Mouse (Mus musculus) thymus, postnatal 10 days (tissue): ENCODE data around the gene Epha2.

Experiments used
- DNase-seq, 2 experiments: peaks; one replicate each; pipeline ENCODE4 v3.0.0; 2021; ENCODE audit warnings: low spot score in 2 of 2

The Epha2 gene

DNA sequence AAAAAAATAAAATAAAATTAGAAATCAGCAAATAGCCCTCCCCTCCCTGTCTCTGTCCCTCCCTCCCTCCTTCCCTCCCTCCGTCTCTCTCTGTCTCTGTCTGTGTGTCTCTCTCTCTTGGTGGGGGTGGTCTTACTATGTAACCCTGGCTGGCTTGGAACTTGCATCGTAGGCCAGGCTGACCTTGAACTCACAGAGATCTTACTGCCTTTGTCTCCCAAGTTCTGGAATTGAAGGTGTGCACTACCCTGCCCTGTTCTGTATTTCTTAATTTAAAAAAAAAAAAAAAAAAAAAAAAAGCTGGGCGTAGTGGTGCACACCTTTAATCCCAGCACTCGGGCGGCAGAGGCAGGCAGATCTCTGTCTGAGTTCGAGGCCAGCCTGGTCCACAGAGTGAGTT is 21.3 kb upstream of the Epha2 start:
- no peak for DNase-seq

DNA sequence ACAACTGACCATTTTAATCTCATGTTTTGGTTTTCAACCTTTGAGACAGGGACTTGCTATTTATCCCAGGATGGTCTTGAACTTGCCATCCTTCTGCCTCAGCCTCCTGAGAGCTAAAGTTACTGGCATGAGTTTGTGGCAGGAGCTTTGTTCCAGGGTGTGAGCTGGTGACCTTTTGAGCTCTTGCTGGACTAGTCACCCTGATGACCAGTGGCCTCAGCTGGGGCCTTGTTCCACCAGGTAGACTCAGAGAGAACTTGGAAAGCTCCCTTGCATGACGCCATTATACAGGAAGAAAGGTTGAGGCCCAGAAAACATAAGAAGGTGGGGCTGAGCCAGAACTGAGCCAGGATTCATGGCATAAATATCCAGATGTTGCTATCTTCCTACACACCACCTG is 20.6 kb upstream of the Epha2 start:
- no peak for DNase-seq

- DNase-seq = no peak
Observed at GRCm38 (mm10) chr4:141281153-141281552, 19.9 kb upstream of the Epha2 start.

- DNase-seq = no peak
Observed at GRCm38 (mm10) chr4:141281578-141281977, 19.5 kb upstream of the Epha2 start.

GRCm38 (mm10) chr4:141282087-141282486 is 19.0 kb upstream of the Epha2 start:
- DNase-seq = no peak

GRCm38 (mm10) chr4:141282623-141283022 is 18.4 kb upstream of the Epha2 start:
- DNase-seq = no peak

GRCm38 (mm10) chr4:141283176-141283878 is 17.7 kb upstream of the Epha2 start:
- no peak for DNase-seq

GRCm38 (mm10) chr4:141283879-141284411 is 17.1 kb upstream of the Epha2 start:
- no peak for DNase-seq

DNA sequence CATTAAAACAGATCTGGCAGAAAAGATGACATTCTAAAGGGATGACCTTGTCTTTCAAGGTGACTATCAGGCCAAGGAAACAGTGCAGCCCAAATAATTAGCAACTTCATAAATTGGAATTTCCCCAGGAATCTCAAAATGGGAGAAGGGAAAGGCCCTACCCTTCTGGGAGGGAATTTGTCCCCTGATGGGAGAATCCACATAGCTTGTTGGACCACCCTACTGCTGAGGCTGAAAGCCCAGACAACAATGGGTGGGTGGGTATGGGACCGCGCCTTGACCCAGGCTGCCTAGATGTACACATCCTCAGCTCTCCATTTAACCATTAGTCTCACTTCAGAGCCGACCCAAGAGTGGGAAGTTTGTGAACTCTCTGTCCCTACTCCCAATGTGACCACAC is 16.6 kb upstream of the Epha2 start:
- no peak for DNase-seq

DNA sequence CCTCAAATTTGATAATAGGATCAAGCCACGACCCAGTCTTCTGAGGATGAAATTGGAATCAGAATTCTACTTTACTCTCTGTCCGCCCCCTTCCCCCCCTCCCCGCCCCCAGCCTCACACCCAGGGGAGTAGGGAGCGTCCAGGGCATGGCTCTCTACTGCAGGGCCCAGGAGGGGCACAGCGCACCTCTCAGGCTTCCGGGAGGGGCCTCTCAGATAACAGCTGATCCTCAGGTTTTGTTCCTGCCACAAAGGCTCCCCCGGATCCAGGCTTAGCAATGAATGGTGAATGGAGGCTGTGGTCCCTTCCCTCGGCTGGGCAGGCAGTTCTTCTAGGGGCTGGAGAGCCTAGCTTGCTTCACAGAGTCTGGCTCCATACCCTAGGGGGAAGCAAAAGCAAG is 15.9 kb upstream of the Epha2 start:
- DNase-seq = no peak

DNA sequence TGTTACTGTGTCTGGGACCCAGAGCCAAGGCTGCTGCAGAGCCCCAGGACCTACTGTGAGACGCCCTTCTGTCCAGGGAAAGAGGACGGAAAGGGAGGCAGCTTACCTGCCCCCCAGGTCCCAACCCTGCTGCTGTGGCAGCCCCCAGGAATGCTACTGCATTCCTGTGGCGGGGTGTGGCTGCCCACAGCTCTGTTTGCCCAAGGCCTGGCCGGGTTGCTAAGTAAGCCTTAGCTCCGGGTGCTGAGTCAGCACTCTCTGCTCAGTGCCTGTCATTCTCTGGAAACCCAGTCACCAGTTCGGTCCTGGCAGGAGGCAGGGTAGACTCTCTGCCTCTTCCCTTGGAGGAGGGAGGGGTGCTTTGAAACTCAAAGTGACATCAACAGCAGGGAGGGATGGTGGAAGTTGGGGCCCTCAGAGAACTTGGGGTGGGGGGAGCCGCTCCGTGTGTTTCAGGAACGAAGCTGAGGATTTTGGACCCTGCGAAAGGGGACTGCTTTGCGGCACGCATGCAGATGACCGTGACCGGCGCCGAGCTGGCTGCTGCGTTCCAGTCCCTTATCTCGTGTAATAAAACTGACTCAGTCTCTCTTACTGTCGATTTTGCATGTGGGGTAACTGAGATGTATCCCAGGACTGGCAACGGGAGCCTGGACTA is 14.1 kb upstream of the Epha2 start:
- no peak for DNase-seq

- DNase-seq = no peak
Observed at GRCm38 (mm10) chr4:141287518-141288004, 13.5 kb upstream of the Epha2 start.

- DNase-seq = no peak
Observed at GRCm38 (mm10) chr4:141288152-141288551, 12.9 kb upstream of the Epha2 start.

DNA sequence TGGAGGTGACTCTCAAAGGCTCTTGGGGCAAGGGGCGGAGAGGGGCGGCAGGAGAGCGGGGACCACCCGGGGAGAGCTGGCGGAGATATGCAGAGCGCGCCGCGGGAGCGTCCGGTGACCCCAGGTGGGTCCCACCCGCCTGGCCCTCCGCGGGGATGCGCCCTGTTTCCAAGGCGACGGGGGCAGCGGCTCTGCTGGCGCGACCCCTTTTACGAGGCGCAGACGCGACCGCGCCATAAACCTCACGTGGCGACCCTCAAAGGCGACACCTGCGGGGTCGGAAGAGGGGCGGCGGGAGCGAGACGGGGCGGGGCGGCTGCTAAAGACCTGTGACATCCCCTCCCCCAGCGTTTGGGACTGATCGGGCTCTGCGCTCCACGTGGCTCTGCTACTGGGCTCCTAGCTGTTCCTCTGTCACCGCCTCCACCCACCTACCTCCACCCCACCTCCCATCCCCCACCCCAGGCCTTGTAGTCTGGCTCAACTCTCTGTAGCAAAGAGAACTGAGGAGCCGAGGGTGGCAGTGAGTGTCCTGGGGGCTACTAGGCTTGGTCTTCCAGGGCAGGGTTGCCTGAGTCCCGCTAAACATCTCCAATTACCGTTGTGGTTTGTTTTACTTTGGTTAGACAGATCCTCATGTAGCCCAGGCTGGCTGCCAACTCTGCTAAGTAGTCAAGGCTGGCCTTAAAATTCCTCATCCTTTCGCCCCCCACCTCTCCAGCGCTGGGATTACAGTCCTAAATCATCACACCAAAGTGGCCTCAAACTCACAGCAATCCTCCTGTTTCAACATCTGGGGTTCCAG is 9.3 kb upstream of the Epha2 start:
- peak in 1 of 2 experiments; percentile 7 for DNase-seq

DNA sequence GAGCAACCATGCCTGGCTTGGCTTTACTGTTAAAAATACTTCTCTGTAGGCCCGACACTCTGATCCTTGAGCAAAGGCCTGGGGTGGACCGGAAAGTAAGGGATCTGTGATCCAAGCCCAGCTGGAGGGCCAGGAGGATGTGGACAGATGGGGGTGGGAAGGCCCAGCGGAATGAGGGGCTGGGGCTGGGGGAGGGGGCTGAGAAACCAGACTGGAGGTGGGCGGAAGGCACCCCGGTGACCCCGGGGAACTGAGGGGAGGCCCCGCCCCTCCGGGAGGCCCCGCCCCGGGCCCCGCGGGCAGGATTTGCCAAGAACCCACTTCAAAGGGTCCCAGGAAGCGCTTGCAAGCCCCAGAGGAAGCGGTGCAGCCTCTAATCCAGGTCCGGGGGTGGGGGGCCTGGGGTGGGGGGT is 5.3 kb upstream of the Epha2 start:
- DNase-seq = peak; percentile 37 to 44

GRCm38 (mm10) chr4:141297934-141298333 is 3.1 kb upstream of the Epha2 start:
- no peak for DNase-seq

GRCm38 (mm10) chr4:141299356-141299755 is 1.7 kb upstream of the Epha2 start:
- DNase-seq = no peak

DNA sequence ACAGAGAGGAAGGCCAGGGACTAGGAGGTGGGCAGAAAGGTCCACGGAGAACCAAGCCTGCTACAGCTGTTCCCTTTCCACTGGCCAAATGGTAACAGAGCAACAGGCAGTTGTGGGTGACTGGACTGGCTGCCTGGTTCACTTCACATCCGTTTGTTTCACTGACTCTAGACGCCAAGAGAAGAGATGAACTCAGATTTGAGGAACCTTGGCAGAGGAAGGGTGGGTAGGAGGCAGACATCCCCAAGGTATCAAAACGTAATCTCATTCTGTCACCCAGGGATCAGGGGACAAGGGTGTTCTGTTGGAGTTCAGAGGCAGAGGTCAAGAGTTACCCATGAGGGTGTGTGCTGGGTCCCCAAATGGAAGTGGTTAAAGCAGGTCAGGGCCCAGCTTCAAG is 844 bp upstream of the Epha2 start:
- DNase-seq = no peak

GRCm38 (mm10) chr4:141301591-141302427 is 769 bp downstream of the Epha2 start:
- peak in 1 of 2 experiments; percentile 27 for DNase-seq

GRCm38 (mm10) chr4:141302428-141303401 is 1.7 kb downstream of the Epha2 start:
- DNase-seq = no peak
